Mouse (Mus musculus): ENCODE results near the gene Olfm2. TPM values are rescaled to one million over a fixed set of nuclear protein-coding genes. Genes with fewer than 3 reads are reported as not detected.

Gene Olfm2
- 1.4 TPM for polyA plus RNA-seq (2017; shearing (Covaris generic))

DNA sequence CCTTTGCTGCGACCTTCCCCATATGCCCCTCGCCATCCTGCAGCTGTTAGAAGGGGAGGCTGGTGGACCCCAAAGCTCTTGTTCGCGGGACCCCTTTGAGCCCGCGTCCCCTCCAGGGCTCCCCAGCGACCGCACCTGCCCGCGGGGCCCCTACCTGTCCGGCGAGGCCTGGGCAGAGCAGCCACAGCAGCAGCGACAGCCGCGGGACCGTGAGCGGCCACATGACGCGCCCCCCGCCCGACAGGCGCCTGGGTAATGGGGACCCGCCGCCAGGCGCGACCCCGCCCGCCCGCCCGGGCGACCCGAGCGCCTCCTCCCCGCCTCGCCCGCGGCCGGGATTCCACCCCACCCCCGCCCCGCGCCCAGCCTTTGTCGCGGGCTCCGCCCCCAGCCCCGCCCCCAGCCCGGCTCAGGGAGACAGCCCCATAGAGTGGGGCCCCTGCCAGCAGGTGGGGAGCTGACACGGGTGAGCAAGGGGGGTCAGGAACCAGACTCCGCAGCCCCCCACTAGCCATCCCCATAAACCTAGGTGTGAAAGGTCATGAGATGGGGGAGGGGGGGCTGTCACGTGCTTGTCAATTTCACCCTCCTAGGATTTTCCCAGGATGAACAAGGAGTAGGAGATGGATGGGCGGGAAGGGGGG, at the start of gene Olfm2:
Olfm2 (minus strand) TSS at position 333 of the 644 bp plus-strand sequence.

DNA sequence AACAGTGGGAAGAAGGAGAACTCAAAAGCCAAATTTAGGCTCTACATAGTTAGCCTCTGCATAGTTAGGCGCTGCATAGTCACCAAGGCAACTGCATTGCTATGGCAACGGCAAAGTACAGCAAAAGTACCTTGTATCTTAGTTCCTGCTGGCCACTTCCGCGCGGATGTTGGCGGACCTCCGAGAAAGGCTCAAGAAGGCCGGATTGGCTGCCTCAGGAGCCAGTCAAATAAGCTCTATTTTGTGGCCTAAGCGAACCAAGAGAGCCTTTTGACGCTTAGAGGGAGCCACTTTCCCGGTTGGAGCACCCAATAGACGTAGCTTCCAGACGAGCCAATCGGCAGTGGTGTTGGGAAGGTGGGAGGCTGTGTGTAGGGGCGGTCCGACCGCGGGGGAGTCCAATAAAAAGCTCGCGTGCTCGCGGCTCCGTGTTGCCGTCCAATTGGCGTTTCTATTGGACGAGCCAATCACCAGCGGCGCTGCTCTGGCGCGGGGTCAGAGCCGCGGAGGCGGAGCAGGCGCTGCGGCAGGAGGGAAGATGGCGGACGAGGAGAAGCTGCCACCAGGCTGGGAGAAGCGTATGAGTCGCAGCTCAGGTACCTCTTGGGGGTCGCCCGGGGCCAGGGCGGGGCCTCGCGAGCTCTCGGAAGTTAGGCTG, 94.4 kb downstream of the Olfm2 start, which contains the start of gene Pin1:
Pin1 (plus strand) TSS at position 494 of the 658 bp plus-strand sequence.

DNA sequence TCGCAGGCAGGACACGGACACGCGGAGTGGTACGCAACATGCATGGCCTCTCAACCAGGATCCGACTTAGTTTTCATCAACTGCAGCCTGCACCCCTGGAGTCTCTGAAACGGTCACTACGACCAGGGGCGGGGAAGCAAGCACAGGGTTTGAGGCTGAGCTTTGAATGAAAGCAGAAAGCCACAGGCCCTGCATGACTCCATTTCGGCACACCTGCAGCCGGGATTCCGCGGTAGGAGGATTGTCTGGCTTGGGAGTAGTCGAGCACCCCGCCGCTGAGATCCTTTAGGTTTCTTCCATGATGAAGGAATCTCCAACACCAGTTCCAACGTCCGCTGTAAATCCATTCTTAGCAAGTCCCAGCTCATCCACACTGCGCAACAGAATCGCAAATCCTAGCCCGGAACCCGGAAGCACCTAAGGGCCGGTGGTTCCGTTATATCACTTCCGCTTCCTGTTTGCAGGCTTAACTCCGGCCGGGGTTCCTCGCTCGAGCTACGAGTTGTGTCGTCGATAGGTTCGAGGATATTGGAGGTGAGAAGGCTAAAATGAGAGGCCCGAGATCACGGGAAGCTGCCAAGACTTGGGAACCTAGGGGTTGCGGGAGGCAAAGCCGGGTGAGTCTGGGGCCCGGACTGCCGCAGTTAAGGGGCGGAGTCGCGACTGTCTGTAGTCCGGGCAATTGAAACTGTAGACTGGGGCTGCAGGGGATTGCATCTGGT, 101.6 kb downstream of the Olfm2 start, which contains the start of gene Fbxl12:
Fbxl12 (minus strand) TSS at position 408 of the 722 bp plus-strand sequence.

DNA sequence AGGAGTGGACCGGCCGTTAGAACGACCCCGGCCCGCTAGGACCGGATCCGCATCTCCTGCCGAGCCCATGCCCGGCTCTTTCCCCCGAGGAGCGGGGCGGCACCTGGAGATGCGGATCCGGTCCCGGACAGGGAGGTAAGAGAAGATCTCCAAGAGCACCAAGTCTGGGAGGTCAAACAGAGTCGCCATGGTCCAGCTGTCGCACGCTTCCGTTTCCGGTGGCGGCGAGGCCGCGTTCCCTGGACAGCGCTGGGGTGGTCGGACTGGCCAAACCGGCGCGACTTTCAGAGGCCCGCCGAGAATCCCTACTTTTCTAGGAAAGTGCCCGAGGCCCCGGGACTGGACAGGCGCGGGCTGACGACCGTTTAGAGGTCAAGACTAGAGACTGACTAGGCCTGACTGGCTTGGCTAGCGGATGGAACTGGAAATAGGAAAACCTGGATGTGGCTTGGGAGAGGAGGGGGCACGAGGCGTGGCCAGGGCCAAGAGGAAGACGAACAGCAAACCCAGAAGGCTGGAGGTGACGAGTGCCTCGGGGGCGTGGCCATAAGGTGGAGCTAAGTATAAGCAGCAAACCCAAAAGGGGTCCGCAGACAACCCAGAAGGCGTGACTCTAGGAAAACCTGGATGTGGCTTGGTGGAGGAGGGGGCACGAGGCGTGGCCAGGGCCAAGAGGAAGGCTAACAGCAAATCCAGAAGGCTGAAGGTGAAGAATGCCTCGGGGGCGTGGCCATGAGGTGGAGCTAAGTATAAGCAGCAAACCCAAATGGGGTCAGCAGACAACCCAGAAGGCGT, 103.9 kb downstream of the Olfm2 start, which contains the start of gene Ubl5:
Ubl5 (plus strand) TSS at position 778 of the 795 bp plus-strand sequence.

Other genes with a start within 250 kb of the Olfm2 start
- 35.5 TPM for gene Zfp266, start 224.9 kb downstream of the Olfm2 start, polyA plus RNA-seq (2017; shearing (Covaris generic))
- 17.4 TPM for gene Zfp846, start 165.1 kb downstream of the Olfm2 start, polyA plus RNA-seq (2017; shearing (Covaris generic))
- 408 TPM for gene Ubl5, start 103.5 kb downstream of the Olfm2 start, polyA plus RNA-seq (2017; shearing (Covaris generic))
- 63.2 TPM for gene Fbxl12, start 101.6 kb downstream of the Olfm2 start, polyA plus RNA-seq (2017; shearing (Covaris generic))
- gene Pin1, start 94.3 kb downstream of the Olfm2 start, polyA plus RNA-seq (2017; shearing (Covaris generic)), result 32.5 TPM
- gene Col5a3, start 68.7 kb upstream of the Olfm2 start, polyA plus RNA-seq (2017; shearing (Covaris generic)), result 0.24 TPM
- gene Rdh8, start 72.2 kb upstream of the Olfm2 start, polyA plus RNA-seq (2017; shearing (Covaris generic)), result not detected
- 46.9 TPM for gene A230050P20Rik, start 122.3 kb upstream of the Olfm2 start, polyA plus RNA-seq (2017; shearing (Covaris generic))
- gene Angptl6, start 133.4 kb upstream of the Olfm2 start, polyA plus RNA-seq (2017; shearing (Covaris generic)), result 0.41 TPM
- gene Ppan, start 141.8 kb upstream of the Olfm2 start, polyA plus RNA-seq (2017; shearing (Covaris generic)), result 88.4 TPM
- 305 TPM for gene Eif3g, start 152.3 kb upstream of the Olfm2 start, polyA plus RNA-seq (2017; shearing (Covaris generic))
- gene Dnmt1, start 213.5 kb upstream of the Olfm2 start, polyA plus RNA-seq (2017; shearing (Covaris generic)), result 96.2 TPM
- gene S1pr2, start 230.4 kb upstream of the Olfm2 start, polyA plus RNA-seq (2017; shearing (Covaris generic)), result 21.2 TPM